Mouse (Mus musculus): ENCODE measurements around the gene H2-M10.6. TPM values are rescaled to one million over a fixed set of nuclear protein-coding genes. Genes with fewer than 3 reads are reported as not detected.
"Not testable (repeated sequence)": the region's sequence is repeated elsewhere in the genome, so short reads cannot be mapped to it uniquely, and the experiment has no call there.

H2-M10.6 gene
- polyA plus RNA-seq, 1 experiment from 2014 or later, result not detected

DNA sequence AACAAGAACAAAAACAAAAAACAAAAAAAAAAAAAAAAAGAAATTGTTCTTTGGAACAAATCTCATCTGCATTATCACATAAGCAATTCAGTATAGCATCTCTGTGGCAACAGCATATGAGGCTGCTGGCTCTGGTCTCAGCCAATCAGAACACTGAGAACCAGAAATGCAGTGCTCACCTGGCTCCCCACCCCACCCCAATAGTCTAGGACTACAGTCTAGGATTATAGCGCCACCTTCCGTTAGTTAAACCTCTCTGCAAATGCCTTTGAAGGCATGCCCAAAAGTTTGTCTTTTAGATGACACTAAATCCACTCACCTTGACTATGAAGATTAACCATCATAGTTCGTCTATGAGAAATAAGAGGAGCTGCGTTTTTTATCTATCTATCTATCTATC is 13.6 kb downstream of the H2-M10.6 start:
- Histone ChIP-seq H3K4me2 (no peak overlapping the region), H3K9ac (no peak overlapping the region), H3K27me3 (peaks cover 6% of the 10 kb centered on the region), H3K27ac (no peak overlapping the region), H3K4me3 (no peak overlapping the region), H3K4me1 (replicated peaks) (no peaks in the 10 kb centered on the region), H3K9me3 (replicated peaks) (no peaks in the 10 kb centered on the region), H3K36me3 (no peaks in the 10 kb centered on the region)
- WGBS, result 20% methylated on average over 4 of the region's 4 CpGs
- no peak for ATAC-seq (replicated peaks; ENCODE audit: insufficient number of reproducible peaks, insufficient read depth, low FRiP score, low read depth)

DNA sequence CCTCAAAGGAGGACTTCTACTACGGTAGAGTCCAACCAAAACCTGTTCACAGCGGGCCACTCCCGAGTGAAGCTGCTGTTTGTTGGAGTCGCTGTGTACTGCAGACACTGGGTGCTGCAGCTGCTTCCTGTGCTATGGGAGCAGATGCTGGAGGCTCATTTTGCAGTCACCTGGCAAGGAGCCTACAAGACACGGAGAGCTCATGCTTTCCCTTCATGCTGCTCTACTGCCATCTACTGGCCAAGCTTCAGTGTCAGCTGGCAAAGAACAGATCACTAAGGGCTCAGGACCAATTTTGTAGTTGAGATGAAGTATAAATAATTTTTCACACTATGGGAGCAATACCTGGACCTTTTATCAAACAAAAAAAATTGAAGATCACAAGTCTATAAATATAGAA is 14.0 kb downstream of the H2-M10.6 start:
- WGBS, result 18% methylated on average over 5 of the region's 5 CpGs
- H3K4me3 ChIP-seq; H3K4me1 ChIP-seq (replicated peaks); H3K9ac ChIP-seq; H3K27me3 ChIP-seq; H3K4me2 ChIP-seq; H3K9me3 ChIP-seq (replicated peaks); H3K27ac ChIP-seq; H3K36me3 ChIP-seq: not testable (repeated sequence)
- 0 out of 2 replicates have a peak, but pooled peaks have one; percentile 50 for ATAC-seq (replicated peaks; ENCODE audit: insufficient number of reproducible peaks, insufficient read depth, low FRiP score, low read depth)

DNA sequence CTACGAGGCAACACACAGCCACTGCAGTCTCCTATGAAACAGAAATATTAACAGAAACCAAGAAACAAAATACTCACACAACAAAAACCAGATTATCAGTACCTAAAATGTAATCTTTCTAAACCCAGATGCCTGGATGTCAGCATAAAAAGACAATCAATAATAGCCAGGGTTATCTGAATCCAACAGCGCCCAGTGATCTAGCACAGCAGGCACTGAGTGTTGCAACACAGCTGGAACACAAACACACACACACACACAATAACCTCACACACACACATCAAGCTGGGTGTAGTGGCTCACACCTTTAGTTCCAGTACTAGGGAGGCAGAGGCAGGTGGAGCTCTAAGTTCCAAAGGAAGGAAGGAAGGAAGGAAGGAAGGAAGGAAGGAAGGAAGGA is 16.5 kb downstream of the H2-M10.6 start:
- Histone ChIP-seq H3K9me3 (replicated peaks) (no peaks in the 10 kb centered on the region), H3K36me3 (no peaks in the 10 kb centered on the region), H3K27ac (no peak overlapping the region), H3K4me2 (no peak overlapping the region), H3K4me1 (replicated peaks) (no peaks in the 10 kb centered on the region), H3K4me3 (no peak overlapping the region), H3K27me3 (peaks cover 6% of the 10 kb centered on the region), H3K9ac (no peak overlapping the region)
- ATAC-seq (replicated peaks; ENCODE audit: insufficient number of reproducible peaks, insufficient read depth, low FRiP score, low read depth), result no peak
- 79% methylated on average over 2 of the region's 2 CpGs for WGBS

DNA sequence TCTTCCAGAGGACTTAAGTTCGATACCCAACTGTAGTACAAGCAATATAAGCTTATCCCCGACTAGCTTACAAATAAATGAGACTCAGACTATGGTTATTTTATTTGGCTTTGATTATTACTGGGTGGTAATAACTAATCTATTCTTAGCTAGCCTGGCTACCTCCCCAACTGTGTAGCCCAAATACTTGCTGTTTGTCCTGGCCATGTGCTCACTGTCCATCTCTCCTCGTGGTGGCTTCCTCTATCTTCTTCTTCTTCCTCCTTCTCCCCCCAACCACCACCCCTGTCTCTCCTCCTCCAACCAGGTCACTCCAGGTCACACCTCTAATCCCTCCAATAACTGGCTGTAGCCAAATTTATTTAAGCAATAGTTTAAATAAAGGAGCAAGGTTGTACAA is 18.5 kb downstream of the H2-M10.6 start:
- Histone ChIP-seq H3K9ac (no peak overlapping the region), H3K9me3 (replicated peaks) (no peaks in the 10 kb centered on the region), H3K27ac (no peak overlapping the region), H3K36me3 (no peaks in the 10 kb centered on the region), H3K27me3 (peaks cover 8% of the 10 kb centered on the region), H3K4me2 (no peak overlapping the region), H3K4me3 (no peak overlapping the region), H3K4me1 (replicated peaks) (no peaks in the 10 kb centered on the region)
- 69% methylated on average over 3 of the region's 3 CpGs for WGBS
- ATAC-seq (replicated peaks; ENCODE audit: insufficient number of reproducible peaks, insufficient read depth, low FRiP score, low read depth), result no peak

DNA sequence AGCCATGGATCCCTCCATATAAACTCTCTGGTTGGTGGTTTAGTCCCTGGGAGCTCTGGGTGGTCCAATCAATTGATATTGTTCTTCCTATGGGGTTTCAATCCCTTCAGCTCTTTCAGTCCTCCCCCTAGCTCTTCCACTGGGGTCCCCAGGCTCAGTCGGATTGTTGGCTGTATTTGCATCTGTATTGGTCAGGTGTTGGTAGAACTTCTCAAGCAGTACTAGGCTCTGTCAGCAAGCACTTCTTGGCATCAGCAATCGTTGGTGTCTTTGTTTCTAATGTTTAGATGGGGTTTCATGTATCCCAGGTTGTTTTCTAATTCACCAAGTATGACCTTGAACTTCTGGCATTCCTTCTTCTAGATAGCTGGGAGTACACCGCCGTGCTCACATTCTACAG is 20.7 kb downstream of the H2-M10.6 start:
- H3K4me1 ChIP-seq (replicated peaks), result peaks cover 10% of the 10 kb centered on the region
- H3K9ac ChIP-seq, result no peak overlapping the region
- H3K4me2 ChIP-seq, result no peak overlapping the region
- no peaks in the 10 kb centered on the region for H3K9me3 ChIP-seq (replicated peaks)
- 47% methylated on average over 4 of the region's 4 CpGs for WGBS
- no peak for ATAC-seq (replicated peaks; ENCODE audit: insufficient number of reproducible peaks, insufficient read depth, low FRiP score, low read depth)
- H3K27me3 ChIP-seq, result peaks cover 8% of the 10 kb centered on the region
- no peak overlapping the region for H3K4me3 ChIP-seq
- H3K36me3 ChIP-seq, result no peaks in the 10 kb centered on the region
- no peak overlapping the region for H3K27ac ChIP-seq

DNA sequence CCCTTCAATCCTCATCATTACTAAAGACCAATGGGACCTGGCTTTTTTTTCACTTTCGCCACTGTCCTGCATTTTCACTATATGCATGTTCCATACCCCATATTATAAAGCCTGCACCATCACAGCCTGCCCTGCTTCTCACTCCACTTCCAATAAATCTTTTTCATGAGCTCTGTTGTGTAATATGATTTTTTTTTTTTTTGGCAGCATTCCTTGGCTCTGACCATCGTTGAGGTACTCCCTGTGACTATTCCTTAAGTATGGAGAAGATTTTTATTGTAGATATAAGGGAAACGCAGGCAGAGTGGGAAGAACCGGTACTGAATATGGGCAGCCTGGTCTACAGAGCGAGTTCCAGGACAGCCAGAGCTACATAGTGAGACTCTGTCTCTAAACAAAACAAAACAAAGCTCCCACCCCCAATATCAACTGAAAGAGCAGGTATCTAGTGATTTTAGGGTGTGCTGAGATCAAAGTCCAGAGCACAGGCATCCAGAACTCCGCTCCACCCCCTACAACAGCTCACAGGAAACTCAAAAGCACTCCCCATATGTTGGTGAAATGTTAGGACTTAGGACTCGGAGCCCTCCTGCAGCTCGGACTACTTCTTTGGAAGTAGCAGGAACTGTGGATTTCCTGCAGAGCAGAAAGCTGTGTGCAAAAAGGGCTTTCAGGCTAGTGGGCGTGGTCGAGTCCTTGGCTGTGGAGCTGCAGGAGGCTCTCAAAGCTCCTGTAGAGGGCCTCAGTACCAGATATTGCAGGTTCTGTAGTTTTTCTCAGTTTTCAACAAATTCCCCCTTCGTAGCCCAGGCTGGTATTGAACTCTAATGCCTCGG is 23.8 kb downstream of the H2-M10.6 start:
- Histone ChIP-seq H3K27me3 (0 out of 2 replicates have a peak, but pooled peaks cover 2% of the 10 kb centered on the region), H3K9ac (peak overlapping the region; percentile 37; the same call in 1 of the 2 replicates), H3K9me3 (replicated peaks) (no peaks in the 10 kb centered on the region), H3K36me3 (0 out of 2 replicates have a peak, but pooled peaks cover 5% of the 10 kb centered on the region), H3K4me2 (peak overlapping the region; percentile 69), H3K27ac (peak overlapping the region; percentile 96), H3K4me3 (peak overlapping the region; percentile 73), H3K4me1 (replicated peaks) (peaks cover 14% of the 10 kb centered on the region)
- ATAC-seq (replicated peaks; ENCODE audit: insufficient number of reproducible peaks, insufficient read depth, low FRiP score, low read depth), result no peak
- 28% methylated on average over 12 of the region's 12 CpGs for WGBS

DNA sequence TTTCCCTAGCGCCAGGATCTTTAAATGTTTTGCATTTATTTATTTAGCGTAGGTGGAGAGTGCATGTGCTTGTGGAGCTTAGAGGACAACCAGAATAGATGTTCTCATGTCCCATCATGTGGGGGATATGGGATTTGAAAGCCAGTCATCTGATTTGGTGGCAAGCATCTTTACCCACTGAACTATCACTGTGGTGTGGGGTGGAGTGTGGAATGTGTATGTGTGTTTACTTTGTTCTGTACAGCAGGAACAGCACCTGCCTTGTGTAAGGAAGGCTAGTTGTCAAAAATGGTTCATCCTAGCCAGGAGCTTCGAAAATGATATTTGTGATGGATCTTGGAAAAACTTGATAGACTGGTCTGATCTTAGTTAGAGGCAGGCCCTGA is 24.4 kb downstream of the H2-M10.6 start:
- H3K27me3 ChIP-seq, result 0 out of 2 replicates have a peak, but pooled peaks cover 2% of the 10 kb centered on the region
- H3K4me3 ChIP-seq, result peak overlapping the region; percentile 73
- no peak for ATAC-seq (replicated peaks; ENCODE audit: insufficient number of reproducible peaks, insufficient read depth, low FRiP score, low read depth)
- peak overlapping the region; percentile 37 for H3K9ac ChIP-seq
- peak overlapping the region; percentile 69 for H3K4me2 ChIP-seq
- peaks cover 14% of the 10 kb centered on the region for H3K4me1 ChIP-seq (replicated peaks)
- 0 out of 2 replicates have a peak, but pooled peaks cover 5% of the 10 kb centered on the region for H3K36me3 ChIP-seq
- H3K27ac ChIP-seq, result peak overlapping the region; percentile 96
- no peaks in the 10 kb centered on the region for H3K9me3 ChIP-seq (replicated peaks)
- 22% methylated on average over 3 of the region's 3 CpGs for WGBS

DNA sequence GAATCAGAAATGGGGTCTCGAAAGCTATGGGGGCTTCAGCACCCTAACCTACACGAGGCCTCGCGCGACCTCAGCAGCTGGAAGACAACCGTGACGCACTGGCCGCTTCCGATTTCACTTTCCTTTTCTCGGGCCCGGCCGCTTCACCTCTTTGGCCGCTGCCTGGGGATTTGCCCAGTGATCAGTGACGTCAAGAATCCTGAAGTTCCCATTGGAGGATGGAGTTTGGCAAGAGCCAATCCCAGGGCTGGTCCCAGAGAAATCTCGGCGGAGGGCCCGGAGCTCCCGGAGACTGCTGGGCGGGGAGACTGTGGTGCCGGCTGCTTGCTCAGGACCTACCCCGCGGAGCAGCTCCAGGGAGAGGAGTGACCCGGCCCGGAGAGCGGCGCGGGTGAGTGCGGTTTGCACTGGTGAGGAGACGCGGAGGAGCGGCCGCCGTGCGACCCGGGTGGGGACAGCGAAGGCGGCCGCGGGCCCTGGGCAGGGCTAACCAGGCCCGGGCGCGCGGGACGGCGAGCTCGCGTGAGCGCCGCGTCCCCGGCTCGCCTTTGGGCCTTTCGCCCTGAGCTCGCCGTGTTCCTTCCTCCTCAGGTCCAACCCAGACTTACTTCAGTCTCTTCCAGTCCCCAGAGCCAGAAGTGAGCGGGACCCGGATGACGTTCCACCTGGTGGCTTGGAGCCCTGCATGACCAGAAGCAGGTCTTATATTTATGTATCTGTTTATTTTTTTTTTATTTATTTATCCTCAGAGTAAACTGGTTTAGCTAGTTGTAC is 25.1 kb downstream of the H2-M10.6 start, which contains the start of gene Trim26:
Gene Trim26 (plus strand): TSS at position 261 of the 774 bp plus-strand sequence.
- no peaks in the 10 kb centered on the region for H3K9me3 ChIP-seq (replicated peaks)
- H3K27me3 ChIP-seq, result 0 out of 2 replicates have a peak, but pooled peaks cover 2% of the 10 kb centered on the region
- H3K4me1 ChIP-seq (replicated peaks), result peaks cover 14% of the 10 kb centered on the region
- H3K4me2 ChIP-seq, result peak within 1 kb of the TSS; percentile 69
- WGBS, result under 1% methylated on average over 58 of the region's 58 CpGs
- peak; percentile 98 for ATAC-seq (replicated peaks; ENCODE audit: insufficient number of reproducible peaks, insufficient read depth, low FRiP score, low read depth)
- H3K9ac ChIP-seq, result peak within 1 kb of the TSS; percentile 84
- peak within 1 kb of the TSS; percentile 96 for H3K27ac ChIP-seq
- H3K36me3 ChIP-seq, result 0 out of 2 replicates have a peak, but pooled peaks cover 5% of the 10 kb centered on the region
- H3K4me3 ChIP-seq, result peak within 1 kb of the TSS; percentile 73

DNA sequence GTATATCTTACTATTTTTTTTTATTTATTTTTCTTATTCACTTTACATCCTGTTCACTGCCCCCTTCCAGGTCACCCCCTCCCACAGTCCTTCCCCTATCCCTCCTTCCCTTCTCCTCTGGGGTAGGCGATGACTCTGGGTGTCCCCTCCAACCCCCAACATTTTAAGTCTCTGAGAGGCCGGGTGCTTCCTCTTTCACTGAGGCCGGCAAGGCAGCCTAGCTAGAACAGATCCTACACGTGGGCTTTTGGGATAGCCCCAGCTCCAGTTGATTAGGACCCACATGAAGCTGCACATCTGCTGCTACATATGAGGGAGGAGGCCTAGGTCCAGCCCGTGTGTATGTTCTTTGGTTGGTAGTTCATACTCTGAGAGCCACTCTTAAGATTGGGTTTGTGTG is 27.0 kb downstream of the H2-M10.6 start:
- H3K36me3 ChIP-seq, result 0 out of 2 replicates have a peak, but pooled peaks cover 5% of the 10 kb centered on the region
- WGBS, result 77% methylated on average over 5 of the region's 5 CpGs
- H3K9me3 ChIP-seq (replicated peaks), result no peaks in the 10 kb centered on the region

DNA sequence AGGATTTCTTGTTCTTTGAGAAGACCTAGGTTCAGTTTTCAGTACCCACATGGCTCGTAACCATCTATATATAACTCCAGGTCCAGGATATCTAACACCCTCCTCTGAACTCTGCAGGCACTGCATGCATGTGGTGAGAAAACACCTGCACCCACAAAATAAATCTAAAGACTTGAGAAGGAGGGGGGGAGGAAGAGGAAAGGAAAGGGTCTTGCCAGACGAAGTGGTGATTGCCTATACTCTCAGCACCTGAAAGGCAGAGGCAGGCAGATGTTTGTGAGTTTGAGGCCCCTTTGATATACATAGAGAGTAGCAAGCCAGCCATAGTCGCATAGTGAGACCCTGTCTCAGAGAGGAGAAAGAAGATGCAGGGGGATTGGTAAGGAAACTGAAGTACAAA is 28.0 kb downstream of the H2-M10.6 start:
- Histone ChIP-seq H3K4me2 (no peak overlapping the region), H3K36me3 (0 out of 2 replicates have a peak, but pooled peaks cover 5% of the 10 kb centered on the region), H3K27ac (no peak overlapping the region), H3K9me3 (replicated peaks) (no peaks in the 10 kb centered on the region), H3K4me3 (no peak overlapping the region), H3K4me1 (replicated peaks) (peaks cover 32% of the 10 kb centered on the region), H3K27me3 (no peaks in the 10 kb centered on the region), H3K9ac (no peak overlapping the region)
- ATAC-seq (replicated peaks; ENCODE audit: insufficient number of reproducible peaks, insufficient read depth, low FRiP score, low read depth), result no peak
- 71% methylated on average over 3 of the region's 3 CpGs for WGBS

More for the DNA sequence above, 27.0 kb downstream of the H2-M10.6 start:
- H3K4me2 ChIP-seq, result no peak overlapping the region
- H3K27me3 ChIP-seq, result 0 out of 2 replicates have a peak, but pooled peaks cover under 1% of the 10 kb centered on the region
- no peak for ATAC-seq (replicated peaks; ENCODE audit: insufficient number of reproducible peaks, insufficient read depth, low FRiP score, low read depth)
- H3K27ac ChIP-seq, result no peak overlapping the region
- no peak overlapping the region for H3K4me3 ChIP-seq
- no peak overlapping the region for H3K9ac ChIP-seq
- H3K4me1 ChIP-seq (replicated peaks), result peaks cover 23% of the 10 kb centered on the region

DNA sequence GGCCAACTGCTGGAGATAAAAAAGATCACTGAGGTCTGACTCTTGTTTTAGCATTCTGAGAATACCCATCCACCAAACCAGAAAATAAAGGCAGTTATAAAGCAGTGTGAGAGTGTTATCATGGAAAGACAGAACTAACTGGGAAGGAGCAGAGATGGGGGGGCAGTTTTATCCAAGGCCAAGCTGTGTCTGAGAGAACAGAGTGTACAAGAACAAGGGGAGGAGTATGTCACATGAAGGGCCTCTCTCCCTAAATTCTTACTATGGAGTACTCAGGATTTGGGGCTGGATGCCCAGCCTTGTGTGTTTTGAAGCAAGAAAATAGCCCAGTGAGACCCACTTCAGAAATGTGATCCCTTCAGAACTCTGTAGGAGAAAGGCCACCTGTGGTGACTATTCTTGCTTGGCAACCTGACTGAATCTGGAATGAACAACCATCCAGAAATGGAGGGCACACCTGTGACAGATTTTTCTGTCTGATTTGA is 29.0 kb downstream of the H2-M10.6 start:
- no peak overlapping the region for H3K9ac ChIP-seq
- no peaks in the 10 kb centered on the region for H3K27me3 ChIP-seq
- 0 out of 2 replicates have a peak, but pooled peaks cover 5% of the 10 kb centered on the region for H3K36me3 ChIP-seq
- no peaks in the 10 kb centered on the region for H3K9me3 ChIP-seq (replicated peaks)
- no peak overlapping the region for H3K27ac ChIP-seq
- no peak for ATAC-seq (replicated peaks; ENCODE audit: insufficient number of reproducible peaks, insufficient read depth, low FRiP score, low read depth)
- H3K4me1 ChIP-seq (replicated peaks), result peaks cover 34% of the 10 kb centered on the region
- no peak overlapping the region for H3K4me3 ChIP-seq
- no peak overlapping the region for H3K4me2 ChIP-seq
